Mouse (Mus musculus) heart, embryonic 11.5 days (tissue): ENCODE results near the gene Sestd1. TPM values are rescaled to one million over a fixed set of nuclear protein-coding genes. Genes with fewer than 3 reads are reported as not detected.
A peak's percentile ranks its signal among the peaks of the same experiment; 100 is the strongest.

Experiments
- ATAC-seq: fragments of 200-750 bp; cut with Nextera tagmentation; replicated peaks from 2 replicates; pipeline ENCODE4 v1.8.0; 2017; ENCODE audit warnings: moderate library complexity; ENCODE audit not compliant: insufficient number of reproducible peaks, low FRiP score, low TSS enrichment
- H3K27ac ChIP-seq: fragments of 300-500 bp; sonication (generic); 2 replicates; pipeline ENCODE4 v1.5.1; 2014; ENCODE audit warnings: mild to moderate bottlenecking, low read depth, low read length
- H3K27me3 ChIP-seq: fragments of 300-500 bp; sonication (generic); 2 replicates; pipeline ENCODE4 v1.6.1; 2014; ENCODE audit warnings: mild to moderate bottlenecking, low read length, mixed read lengths; ENCODE audit not compliant: control insufficient read depth, insufficient read depth
- H3K36me3 ChIP-seq: fragments of 300-500 bp; sonication (generic); 2 replicates; pipeline ENCODE4 v1.6.1; 2014; ENCODE audit warnings: mild to moderate bottlenecking, low read length, moderate library complexity, mixed read lengths; ENCODE audit not compliant: control insufficient read depth, insufficient read depth
- H3K4me1 ChIP-seq: fragments of 300-500 bp; sonication (generic); 2 replicates; pipeline ENCODE4 v1.6.1; 2014; ENCODE audit warnings: low read length; ENCODE audit not compliant: control insufficient read depth, insufficient read depth
- H3K4me2 ChIP-seq: fragments of 300-500 bp; sonication (generic); 2 replicates; pipeline ENCODE4 v1.6.1; 2014; ENCODE audit warnings: mild to moderate bottlenecking, moderate library complexity
- H3K4me3 ChIP-seq: fragments of 300-500 bp; sonication (generic); 2 replicates; pipeline ENCODE4 v1.5.1; 2014; ENCODE audit warnings: low read depth, low read length
- H3K9ac ChIP-seq: fragments of 300-500 bp; sonication (generic); 2 replicates; pipeline ENCODE4 v1.6.1; 2014; ENCODE audit warnings: mild to moderate bottlenecking, low read depth, low read length, moderate library complexity
- H3K9me3 ChIP-seq: fragments of 300-500 bp; sonication (generic); replicated peaks from 2 replicates; pipeline ENCODE4 v1.6.1; 2016; ENCODE audit warnings: low read length; ENCODE audit not compliant: control insufficient read depth
- WGBS: fragments of 180-500 bp; shearing (Covaris S2); extraction: QIAGEN DNeasy Blood & Tissue Kit; methylation state at CpG from one replicate; pipeline ENCODE4 v1.1.7; 2014; ENCODE audit not compliant: insufficient replicate concordance; 5-methylcytosine and 5-hydroxymethylcytosine counted together
- polyA plus RNA-seq: library from polyadenylated mRNA; unstranded; fragments of >200 nt; fragmentation: Nextera tagmentation; extraction: Ambion mirVana; gene quantifications from 2 replicates; pipeline ENCODE4 v1.2.1, GENCODE M21; 2014

Gene Sestd1
- polyA plus RNA-seq, 1 experiment from 2014 or later = 12.9 TPM

DNA sequence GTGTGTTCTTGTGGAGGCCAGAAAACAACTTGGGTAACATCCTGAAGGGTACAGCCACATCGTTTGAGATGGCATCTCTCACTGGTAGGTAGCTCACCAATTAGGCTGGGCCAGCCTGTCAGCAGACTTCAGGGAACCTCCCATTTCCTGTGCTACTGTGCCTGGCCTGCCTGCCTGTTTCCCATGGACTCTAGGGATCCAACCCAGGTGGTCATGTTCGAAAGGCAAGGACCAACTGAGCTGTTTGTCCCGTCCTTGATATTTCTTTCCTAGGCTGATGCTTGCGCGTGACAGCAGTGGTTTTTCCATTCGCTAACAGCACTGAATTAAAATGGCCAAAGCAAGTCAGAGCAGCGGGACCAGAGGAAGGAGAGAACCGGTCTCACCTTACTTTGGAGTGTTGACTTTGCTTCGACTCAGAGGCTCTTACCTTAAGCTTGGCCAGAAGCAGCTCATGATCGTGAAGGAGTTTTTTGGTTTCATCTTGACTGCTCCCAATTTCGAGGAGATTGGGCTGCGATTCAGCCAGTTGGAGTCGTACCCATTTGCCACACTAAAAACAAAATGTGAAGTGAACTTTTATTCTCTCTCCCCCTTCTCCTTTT lies 112.2 kb downstream of the Sestd1 start:
- Histone ChIP-seq H3K27ac (peak overlapping the region; percentile 92), H3K4me1 (peaks cover 35% of the 10 kb centered on the region), H3K9me3 (no peaks in the 10 kb centered on the region), H3K36me3 (no peaks in the 10 kb centered on the region; the same call in 1 of the 2 replicates), H3K9ac (peak overlapping the region; percentile 80), H3K4me2 (peak overlapping the region; percentile 77), H3K4me3 (peak overlapping the region; percentile 65), H3K27me3 (no peaks in the 10 kb centered on the region)
- ATAC-seq = no peak
- 71% methylated on average over 13 of the region's 13 CpGs for WGBS

DNA sequence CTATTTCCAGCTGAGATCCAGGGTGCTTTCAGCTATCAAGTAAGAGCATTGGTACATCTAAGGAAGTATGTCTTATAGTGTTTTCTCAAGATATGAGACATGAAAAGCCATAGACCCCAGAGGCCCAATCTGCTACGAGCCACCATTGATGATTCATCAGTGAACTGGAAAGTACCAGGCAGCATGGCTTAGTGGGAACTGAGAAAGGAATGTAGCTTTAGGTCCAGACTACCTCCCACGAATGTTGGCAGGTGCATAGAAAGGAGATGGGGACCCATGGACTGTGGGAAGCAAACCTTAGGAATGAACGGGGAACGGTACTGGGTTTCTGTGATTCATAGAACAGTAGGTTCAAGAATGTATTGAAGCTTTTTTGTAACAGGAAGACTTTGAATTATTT lies 114.0 kb downstream of the Sestd1 start:
- Histone ChIP-seq H3K27me3 (no peaks in the 10 kb centered on the region), H3K27ac (no peak overlapping the region), H3K36me3 (peaks cover 4% of the 10 kb centered on the region; the same call in 1 of the 2 replicates), H3K9me3 (no peaks in the 10 kb centered on the region), H3K4me2 (peak overlapping the region; percentile 36), H3K4me1 (peaks cover 18% of the 10 kb centered on the region), H3K9ac (no peak overlapping the region), H3K4me3 (no peak overlapping the region)
- WGBS = 67% methylated on average over 4 of the region's 4 CpGs
- no peak for ATAC-seq

DNA sequence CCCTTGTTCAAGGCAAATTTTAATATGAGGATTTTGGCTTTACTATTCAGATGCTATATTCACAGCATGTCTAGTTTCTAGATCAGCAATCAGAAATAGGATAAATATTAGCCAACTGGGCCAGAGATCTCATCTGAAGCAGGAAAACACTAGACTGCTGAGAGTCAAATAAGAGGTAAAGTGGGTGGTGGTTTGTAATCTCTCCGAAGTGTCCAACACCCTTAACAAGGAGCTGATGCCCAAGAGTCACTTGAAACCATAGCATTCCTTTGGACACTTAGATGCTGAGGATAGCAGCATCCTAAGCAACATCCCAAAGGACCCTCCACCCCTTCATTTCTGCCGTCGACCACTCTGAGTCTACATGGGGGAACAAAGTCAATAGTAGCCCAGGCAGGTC lies 115.7 kb downstream of the Sestd1 start:
- Histone ChIP-seq H3K36me3 (peaks cover 4% of the 10 kb centered on the region; the same call in 1 of the 2 replicates), H3K9ac (no peak overlapping the region), H3K4me1 (peaks cover 13% of the 10 kb centered on the region), H3K4me2 (peak overlapping the region; percentile 4; the same call in 1 of the 2 replicates), H3K4me3 (no peak overlapping the region), H3K9me3 (no peaks in the 10 kb centered on the region), H3K27me3 (no peaks in the 10 kb centered on the region), H3K27ac (no peak overlapping the region)
- no peak for ATAC-seq
- 69% methylated on average over 3 of the region's 3 CpGs for WGBS

DNA sequence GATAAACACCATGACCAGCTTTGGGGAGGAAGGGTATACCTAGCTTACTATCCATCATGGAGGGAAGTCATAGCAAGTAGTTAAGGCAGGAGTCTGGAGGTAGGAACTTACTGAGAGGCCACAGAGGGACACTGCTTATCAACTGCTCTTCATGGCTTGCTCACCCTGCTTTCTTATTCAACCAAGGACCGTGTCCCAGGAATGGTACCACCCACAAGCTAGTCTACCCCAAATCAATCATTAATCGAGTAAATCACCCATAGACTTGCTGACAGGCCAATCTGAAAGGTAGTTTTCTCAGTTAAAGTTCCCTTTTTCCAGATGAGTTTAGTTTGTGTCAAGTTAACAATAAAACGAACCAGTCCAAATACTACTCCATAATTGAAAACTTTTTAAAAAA lies 117.0 kb downstream of the Sestd1 start:
- H3K4me3 ChIP-seq = no peak overlapping the region
- no peaks in the 10 kb centered on the region for H3K9me3 ChIP-seq
- ATAC-seq = no peak
- no peak overlapping the region for H3K27ac ChIP-seq
- no peak overlapping the region for H3K9ac ChIP-seq
- WGBS = 79% methylated on average over 3 of the region's 3 CpGs
- no peaks in the 10 kb centered on the region for H3K27me3 ChIP-seq
- H3K4me1 ChIP-seq = peaks cover 13% of the 10 kb centered on the region
- H3K4me2 ChIP-seq = no peak overlapping the region
- peaks cover 4% of the 10 kb centered on the region; the same call in 1 of the 2 replicates for H3K36me3 ChIP-seq

DNA sequence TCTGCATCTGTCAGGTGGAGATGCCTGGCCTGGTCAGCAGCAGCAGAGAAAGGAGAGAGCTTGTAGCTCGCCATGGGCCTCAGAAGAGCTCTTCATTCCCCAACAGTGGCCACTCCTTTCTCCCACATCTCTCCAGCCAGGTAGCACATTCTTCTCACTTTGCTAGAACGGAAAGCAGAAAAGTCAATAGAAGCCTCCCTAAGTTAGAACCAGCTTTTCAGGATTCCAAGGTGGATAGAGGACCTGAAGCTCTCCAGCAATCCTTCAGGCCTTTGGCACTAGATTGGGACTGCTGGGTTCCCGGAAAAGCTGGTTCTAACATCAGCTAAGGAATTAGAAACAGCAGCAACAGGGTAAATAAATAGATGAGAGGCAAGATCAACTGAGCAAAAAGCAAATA lies 118.3 kb downstream of the Sestd1 start:
- Histone ChIP-seq H3K36me3 (0 out of 2 replicates have a peak, but pooled peaks cover 4% of the 10 kb centered on the region), H3K4me2 (no peak overlapping the region), H3K4me1 (0 out of 2 replicates have a peak, but pooled peaks cover 3% of the 10 kb centered on the region), H3K9me3 (no peaks in the 10 kb centered on the region), H3K27ac (no peak overlapping the region), H3K9ac (no peak overlapping the region), H3K4me3 (no peak overlapping the region), H3K27me3 (no peaks in the 10 kb centered on the region)
- ATAC-seq = no peak
- 77% methylated on average over 3 of the region's 3 CpGs for WGBS

DNA sequence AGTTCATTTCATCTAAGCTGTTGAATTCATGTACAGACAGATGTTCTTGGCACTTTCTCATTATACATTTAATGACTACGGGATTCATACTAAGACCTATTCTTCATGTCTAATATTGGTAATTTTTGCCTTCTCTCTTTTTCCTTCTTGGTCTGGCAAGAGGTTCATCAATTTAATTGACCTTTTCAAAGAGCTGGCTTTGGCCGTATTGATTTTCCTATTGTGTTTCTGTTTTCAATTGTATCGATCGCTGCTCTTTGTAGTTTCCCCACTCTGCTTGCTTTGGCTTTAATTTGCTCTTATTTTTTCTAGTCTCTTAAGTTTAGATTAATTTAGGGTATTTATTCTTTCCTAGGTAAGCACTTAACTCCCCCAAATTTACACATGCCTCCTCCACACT lies 122.8 kb downstream of the Sestd1 start:
- 94% methylated on average over 4 of the region's 4 CpGs for WGBS
- Histone ChIP-seq H3K4me1 (peaks cover 11% of the 10 kb centered on the region), H3K9ac (no peak overlapping the region), H3K27ac (no peak overlapping the region), H3K4me2 (no peak overlapping the region), H3K9me3 (no peaks in the 10 kb centered on the region), H3K4me3 (no peak overlapping the region), H3K36me3 (0 out of 2 replicates have a peak, but pooled peaks cover 7% of the 10 kb centered on the region), H3K27me3 (no peaks in the 10 kb centered on the region)
- ATAC-seq = no peak

DNA sequence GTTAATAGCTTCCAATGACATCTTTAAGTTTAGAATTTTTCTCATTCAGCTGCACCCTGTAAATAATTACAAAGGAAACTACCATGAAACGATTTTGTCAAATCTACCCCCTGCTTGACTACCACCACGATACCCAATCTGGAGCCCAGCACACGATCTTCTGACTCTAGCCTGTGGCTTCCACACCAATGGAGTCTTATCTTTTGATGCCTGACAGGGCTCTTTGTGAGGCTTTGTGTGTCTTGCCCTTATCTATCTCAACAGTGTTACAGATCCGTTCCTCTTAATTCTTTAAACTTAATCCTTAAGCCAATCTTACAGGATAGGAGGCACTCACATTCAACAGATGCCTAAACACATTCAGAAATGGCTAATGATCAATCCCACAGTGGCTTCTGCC lies 126.3 kb downstream of the Sestd1 start:
- H3K27me3 ChIP-seq = no peaks in the 10 kb centered on the region
- H3K4me1 ChIP-seq = peaks cover 14% of the 10 kb centered on the region
- no peak overlapping the region for H3K4me2 ChIP-seq
- no peak overlapping the region for H3K27ac ChIP-seq
- peak; percentile 49; the same call in 1 of the 2 replicates for ATAC-seq
- no peak overlapping the region for H3K4me3 ChIP-seq
- H3K36me3 ChIP-seq = 0 out of 2 replicates have a peak, but pooled peaks cover 3% of the 10 kb centered on the region
- no peak overlapping the region for H3K9ac ChIP-seq
- no peaks in the 10 kb centered on the region for H3K9me3 ChIP-seq
- 15% methylated on average over 4 of the region's 4 CpGs for WGBS

DNA sequence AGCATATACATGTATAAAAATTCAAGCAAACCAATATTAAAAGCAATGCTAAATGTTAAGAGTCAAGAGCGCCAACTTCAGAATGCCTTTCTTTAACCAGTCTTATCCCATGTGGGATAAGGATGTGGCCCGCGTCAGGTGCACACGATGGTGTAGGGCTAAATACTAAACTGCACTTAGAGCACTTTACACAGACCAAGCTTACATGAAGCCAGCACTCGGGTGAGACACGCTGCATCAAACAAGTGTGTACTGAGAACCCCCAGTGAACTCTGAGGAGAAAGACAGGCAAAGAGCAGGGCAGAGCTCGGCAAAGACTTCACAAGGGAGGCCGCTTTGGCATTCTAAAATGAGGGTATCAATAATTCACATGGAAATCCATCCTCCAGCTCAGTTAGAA lies 129.1 kb downstream of the Sestd1 start:
- no peaks in the 10 kb centered on the region for H3K9me3 ChIP-seq
- H3K4me1 ChIP-seq = peaks cover 21% of the 10 kb centered on the region
- no peak overlapping the region for H3K27ac ChIP-seq
- H3K27me3 ChIP-seq = no peaks in the 10 kb centered on the region
- H3K36me3 ChIP-seq = no peaks in the 10 kb centered on the region
- no peak for ATAC-seq
- 87% methylated on average over 8 of the region's 8 CpGs for WGBS
- H3K9ac ChIP-seq = no peak overlapping the region
- H3K4me3 ChIP-seq = no peak overlapping the region
- H3K4me2 ChIP-seq = no peak overlapping the region

DNA sequence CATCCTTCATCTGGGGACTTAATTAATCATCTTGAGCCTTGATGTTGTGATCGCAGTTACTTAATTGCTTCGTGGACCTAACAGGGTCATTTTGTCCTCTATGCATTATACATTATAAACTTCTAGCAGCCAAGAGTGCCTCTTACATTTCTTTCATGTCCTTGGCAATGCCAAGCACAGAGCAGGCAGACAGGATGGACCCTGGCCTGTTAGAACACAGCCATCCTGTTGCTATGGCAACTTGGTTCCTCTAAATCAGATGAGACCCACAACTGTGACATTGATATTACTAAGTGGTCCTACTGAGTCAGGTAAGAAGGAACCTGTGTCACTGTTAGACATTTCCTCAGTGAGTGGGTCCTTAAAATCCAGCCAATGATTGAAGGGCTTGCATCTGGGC lies 130.8 kb downstream of the Sestd1 start:
- WGBS = 66% methylated on average over 2 of the region's 2 CpGs
- no peaks in the 10 kb centered on the region for H3K9me3 ChIP-seq
- ATAC-seq = no peak
- no peaks in the 10 kb centered on the region for H3K36me3 ChIP-seq
- no peak overlapping the region for H3K9ac ChIP-seq
- peaks cover 21% of the 10 kb centered on the region for H3K4me1 ChIP-seq
- no peak overlapping the region for H3K4me3 ChIP-seq
- no peaks in the 10 kb centered on the region for H3K27me3 ChIP-seq
- H3K27ac ChIP-seq = no peak overlapping the region
- no peak overlapping the region for H3K4me2 ChIP-seq
